Mouse (Mus musculus) T-helper 17 cell (primary cell): ENCODE measurements at regions not wholly inside any gene's neighbourhood (a gene's known extent, or its start where the extent isn't known, plus 50 kb on each side); places are given as distances from the start of the nearest gene placed in this dataset.

Experiments
- in situ Hi-C, 2 experiments: fragments of 300-600 bp; cut with MboI, MseI; formaldehyde crosslinking; loops; 1 replicate in 1 of 2; 2 replicates in 1 of 2; pipeline ENCODE4 v1.15.1; 2025; ENCODE audit warnings: high pct_unique_total_duplicates in 2 of 2

DNA sequence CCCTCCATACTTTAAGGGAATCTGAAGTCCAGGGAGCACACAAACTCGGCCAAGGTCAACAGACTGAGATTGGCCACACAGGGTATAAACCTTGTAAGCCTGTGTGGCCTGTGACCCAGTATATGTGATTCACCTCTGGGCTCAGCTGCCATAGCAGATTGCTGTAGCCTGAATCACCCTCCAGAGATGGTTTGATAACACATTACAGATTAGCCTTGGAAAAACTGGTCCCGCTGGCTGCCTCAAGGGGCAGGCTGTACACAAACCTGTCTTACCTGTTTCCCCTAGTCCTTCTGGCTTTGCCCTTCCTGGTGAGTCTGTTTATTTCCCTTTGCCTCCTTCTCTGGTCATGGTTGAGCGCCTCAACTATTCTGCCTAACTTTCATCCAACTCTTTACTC lies 91.0 kb upstream of the Gm9972 start:
- in situ Hi-C loops = no loop called here

DNA sequence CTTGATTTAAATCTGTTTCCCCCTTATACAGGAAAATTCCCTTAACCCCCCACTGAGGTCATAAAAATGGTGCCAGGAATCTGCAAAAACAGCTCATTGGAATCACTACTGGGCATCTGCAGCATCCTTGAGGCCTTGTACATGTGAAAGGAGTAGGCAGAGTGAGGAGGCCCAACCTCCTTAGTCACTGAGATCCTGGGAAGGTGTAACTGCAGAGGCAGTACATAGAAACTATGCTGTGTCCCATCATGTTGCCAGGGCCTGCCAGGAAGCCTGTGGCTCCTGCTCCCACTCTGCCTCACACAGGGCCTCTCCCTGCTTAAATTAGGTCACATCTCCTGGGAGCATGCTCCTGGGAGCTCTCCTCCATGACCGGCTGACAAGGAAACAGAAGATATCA lies 85.7 kb upstream of the Gm9972 start:
- in situ Hi-C loops = no loop called here

DNA sequence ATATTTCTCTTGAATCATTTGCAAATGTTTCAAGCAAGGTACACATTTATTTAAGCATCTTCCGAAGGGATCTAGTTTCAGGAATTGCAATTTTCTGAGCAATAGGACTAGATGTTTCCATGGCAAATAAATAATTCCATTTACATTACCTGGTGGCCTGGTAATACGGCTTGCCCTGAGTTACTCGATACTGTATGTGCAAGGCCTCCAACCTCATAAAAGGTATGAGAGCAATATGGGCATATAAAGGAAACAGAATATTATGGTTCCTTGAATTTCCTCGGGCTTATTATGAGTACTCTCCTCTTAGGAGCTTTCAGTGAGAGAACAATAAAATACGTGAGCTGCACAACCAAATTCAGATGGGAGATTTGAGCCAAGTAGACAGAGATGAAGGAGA lies 81.4 kb upstream of the Gm9972 start:
- in situ Hi-C loops = no loop called here

DNA sequence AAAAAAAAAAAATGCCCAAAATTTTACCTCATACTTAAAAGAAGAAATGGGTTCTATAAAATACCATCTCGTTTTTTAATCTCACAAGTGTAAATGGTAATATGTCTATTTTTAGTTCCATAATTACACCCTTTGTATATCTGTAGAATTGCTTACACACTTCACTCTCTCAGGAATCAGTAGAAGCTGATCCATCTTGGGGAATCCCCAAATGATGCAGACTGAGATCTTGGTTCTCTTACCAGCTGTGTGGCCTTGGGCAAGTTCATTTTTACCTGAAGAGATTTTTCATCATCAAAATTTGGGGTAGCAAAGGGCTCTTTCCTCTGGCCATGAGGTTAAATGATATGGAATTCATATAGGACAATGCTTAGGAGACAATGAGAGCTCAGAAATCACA lies 69.8 kb upstream of the Gm9972 start:
- in situ Hi-C loops = no loop called here

DNA sequence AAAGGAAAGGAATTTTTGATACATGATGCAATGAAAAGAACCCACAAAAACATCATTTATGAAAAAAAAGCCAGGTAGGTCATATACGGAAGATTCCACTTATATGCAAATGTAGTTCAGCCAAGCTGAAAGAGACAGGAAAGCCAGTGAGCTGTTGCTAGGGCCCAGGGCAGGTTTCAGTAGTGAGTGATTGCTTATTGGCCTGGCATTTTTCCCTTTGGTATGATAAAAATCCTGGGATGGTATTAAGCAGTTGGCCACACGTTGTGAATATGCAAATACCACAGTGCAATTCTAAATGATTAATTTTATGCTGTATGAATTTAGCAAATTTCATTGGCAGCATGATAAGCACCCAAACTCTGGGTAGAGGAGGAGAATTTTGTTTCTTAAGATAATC lies 57.3 kb upstream of the Gm9972 start:
- in situ Hi-C loops = no loop called here
